Mouse (Mus musculus): Measurements from ENCODE around the gene Hes6. TPM values are rescaled to one million over a fixed set of nuclear protein-coding genes. Genes with fewer than 3 reads are reported as not detected.

The Hes6 gene
- polyA plus RNA-seq, 1 experiment from 2014 or later = 63.6 TPM

GRCm38 (mm10) chr1:91404976-91405375 is 8.9 kb downstream of the Hes6 start:
- peaks cover 17% of the 10 kb centered on the region for H3K27me3 ChIP-seq (replicated peaks)
- H3K4me3 ChIP-seq = no peak overlapping the region
- no peaks in the 10 kb centered on the region for H3K9me3 ChIP-seq (replicated peaks)
- no peaks in the 10 kb centered on the region for H3K4me1 ChIP-seq (replicated peaks)
- 11% methylated on average over 1 of the region's 1 CpGs for WGBS
- H3K9ac ChIP-seq = no peak overlapping the region
- no peak overlapping the region for H3K4me2 ChIP-seq
- no peak for ATAC-seq (ENCODE audit: insufficient number of reproducible peaks, low FRiP score)
- H3K36me3 ChIP-seq = no peaks in the 10 kb centered on the region
- no peak overlapping the region for H3K27ac ChIP-seq (ENCODE audit: poor library complexity, severe bottlenecking)

DNA sequence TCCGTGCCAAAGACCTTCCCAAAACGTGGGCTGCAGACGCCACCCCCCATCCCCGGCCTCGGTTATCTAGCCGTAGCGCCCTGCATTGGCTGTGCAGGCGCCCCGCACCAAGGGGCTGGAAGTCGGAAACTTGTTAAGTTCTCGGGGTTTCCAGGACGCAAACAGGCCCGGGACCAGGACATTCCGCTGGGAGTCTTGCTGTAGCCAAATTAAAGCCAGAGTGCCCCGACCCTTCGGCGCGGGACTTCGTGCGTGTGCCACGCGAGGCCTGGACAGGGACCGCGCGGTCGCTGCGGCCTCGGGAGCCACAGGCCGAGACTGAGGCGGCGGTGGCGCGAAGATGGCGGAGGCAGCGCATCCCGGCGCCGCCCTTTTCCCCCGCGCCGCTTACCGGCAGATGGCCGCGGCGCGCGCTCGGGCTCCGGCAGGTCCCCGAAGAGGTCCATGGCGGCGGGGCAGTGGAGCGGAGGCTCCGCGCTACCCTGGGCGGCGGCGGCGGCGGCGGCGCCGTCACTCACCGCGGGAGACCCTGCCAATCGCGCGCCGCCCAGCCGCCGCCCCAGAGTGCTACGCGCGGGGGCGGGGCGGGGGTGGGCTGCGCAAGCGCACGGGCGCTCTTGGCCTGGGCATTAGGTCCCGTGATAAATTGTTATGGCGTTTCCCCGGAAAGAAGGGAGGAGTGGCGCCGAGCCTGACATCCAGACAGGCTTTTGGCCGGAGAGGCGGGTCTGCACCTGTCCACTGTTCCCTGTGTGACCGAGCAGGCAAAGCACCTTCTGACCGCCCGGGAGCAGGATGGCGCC is 15.4 kb downstream of the Hes6 start, which contains the start of gene Ilkap:
Gene Ilkap, minus strand, starts transcription at position 556 of the 803 bp plus-strand sequence.
- peak within 1 kb of the TSS; percentile 87 for H3K4me3 ChIP-seq
- under 1% methylated on average over 85 of the region's 91 CpGs for WGBS
- peak within 1 kb of the TSS; percentile 85 for H3K27ac ChIP-seq (ENCODE audit: poor library complexity, severe bottlenecking)
- H3K9me3 ChIP-seq (replicated peaks) = no peaks in the 10 kb centered on the region
- no peaks in the 10 kb centered on the region; the same call in 1 of the 2 replicates for H3K27me3 ChIP-seq (replicated peaks)
- H3K9ac ChIP-seq = peak within 1 kb of the TSS; percentile 96
- H3K4me1 ChIP-seq (replicated peaks) = peaks cover 12% of the 10 kb centered on the region
- ATAC-seq (ENCODE audit: insufficient number of reproducible peaks, low FRiP score) = peak; percentile 96
- peaks cover 19% of the 10 kb centered on the region for H3K36me3 ChIP-seq
- peak within 1 kb of the TSS; percentile 95 for H3K4me2 ChIP-seq

DNA sequence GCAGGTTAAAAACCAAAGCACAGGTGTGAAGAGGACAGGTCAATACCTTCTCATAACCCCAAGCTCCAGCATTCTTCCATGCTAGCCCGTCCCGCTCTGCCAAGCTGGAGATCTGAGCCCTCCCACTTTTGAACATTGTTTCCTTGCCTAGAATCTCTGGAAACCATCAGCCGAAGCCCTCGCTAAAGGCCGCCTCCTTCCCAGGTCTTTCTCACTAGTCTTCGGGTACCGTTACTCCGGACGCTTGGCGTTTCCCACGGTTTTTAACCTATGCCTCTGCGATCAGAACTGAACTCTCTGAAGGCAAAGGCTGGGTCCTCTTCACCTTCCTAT is 15.9 kb downstream of the Hes6 start:
- Histone ChIP-seq H3K4me3 (peak overlapping the region; percentile 87), H3K9me3 (replicated peaks) (no peaks in the 10 kb centered on the region), H3K4me2 (peak overlapping the region; percentile 95), H3K9ac (peak overlapping the region; percentile 96), H3K36me3 (peaks cover 24% of the 10 kb centered on the region), H3K27ac (ENCODE audit: poor library complexity, severe bottlenecking) (peak overlapping the region; percentile 85), H3K27me3 (replicated peaks) (no peaks in the 10 kb centered on the region), H3K4me1 (replicated peaks) (peaks cover 12% of the 10 kb centered on the region)
- 1% methylated on average over 12 of the region's 12 CpGs for WGBS
- no peak for ATAC-seq (ENCODE audit: insufficient number of reproducible peaks, low FRiP score)

GRCm38 (mm10) chr1:91390369-91390768 is 23.5 kb downstream of the Hes6 start:
- peaks cover 75% of the 10 kb centered on the region for H3K36me3 ChIP-seq
- ATAC-seq (ENCODE audit: insufficient number of reproducible peaks, low FRiP score) = no peak
- 93% methylated on average over 5 of the region's 5 CpGs for WGBS

DNA sequence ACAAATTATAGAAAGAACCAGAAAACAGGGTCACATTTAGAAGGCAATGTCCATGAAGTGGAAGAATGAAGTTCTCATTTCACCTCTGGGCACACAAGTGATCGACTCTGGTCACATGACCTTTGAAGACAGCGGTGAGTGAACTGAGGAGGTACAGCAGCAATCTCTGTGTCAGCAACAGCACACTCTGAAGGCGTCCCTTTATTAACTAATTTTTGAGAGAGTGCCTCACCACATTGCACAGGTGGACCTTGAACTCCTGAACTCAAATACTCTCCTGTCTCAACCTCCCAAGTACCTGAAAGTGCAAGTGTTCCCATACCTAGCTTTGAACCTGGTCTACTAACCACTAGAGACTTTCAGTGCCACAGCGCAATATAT is 32.8 kb downstream of the Hes6 start:
- WGBS = 91% methylated on average over 4 of the region's 4 CpGs
- Histone ChIP-seq H3K9ac (no peak overlapping the region), H3K27me3 (replicated peaks) (no peaks in the 10 kb centered on the region), H3K36me3 (peaks cover 88% of the 10 kb centered on the region), H3K4me1 (replicated peaks) (peaks cover 21% of the 10 kb centered on the region), H3K9me3 (replicated peaks) (no peaks in the 10 kb centered on the region), H3K4me2 (no peak overlapping the region), H3K4me3 (no peak overlapping the region), H3K27ac (ENCODE audit: poor library complexity, severe bottlenecking) (no peak overlapping the region)
- ATAC-seq (ENCODE audit: insufficient number of reproducible peaks, low FRiP score) = no peak

More at GRCm38 (mm10) chr1:91390369-91390768, 23.5 kb downstream of the Hes6 start:
- Histone ChIP-seq H3K27ac (ENCODE audit: poor library complexity, severe bottlenecking) (no peak overlapping the region), H3K9me3 (replicated peaks) (no peaks in the 10 kb centered on the region), H3K9ac (no peak overlapping the region), H3K4me2 (no peak overlapping the region), H3K4me3 (no peak overlapping the region), H3K4me1 (replicated peaks) (no peaks in the 10 kb centered on the region), H3K27me3 (replicated peaks) (no peaks in the 10 kb centered on the region)

DNA sequence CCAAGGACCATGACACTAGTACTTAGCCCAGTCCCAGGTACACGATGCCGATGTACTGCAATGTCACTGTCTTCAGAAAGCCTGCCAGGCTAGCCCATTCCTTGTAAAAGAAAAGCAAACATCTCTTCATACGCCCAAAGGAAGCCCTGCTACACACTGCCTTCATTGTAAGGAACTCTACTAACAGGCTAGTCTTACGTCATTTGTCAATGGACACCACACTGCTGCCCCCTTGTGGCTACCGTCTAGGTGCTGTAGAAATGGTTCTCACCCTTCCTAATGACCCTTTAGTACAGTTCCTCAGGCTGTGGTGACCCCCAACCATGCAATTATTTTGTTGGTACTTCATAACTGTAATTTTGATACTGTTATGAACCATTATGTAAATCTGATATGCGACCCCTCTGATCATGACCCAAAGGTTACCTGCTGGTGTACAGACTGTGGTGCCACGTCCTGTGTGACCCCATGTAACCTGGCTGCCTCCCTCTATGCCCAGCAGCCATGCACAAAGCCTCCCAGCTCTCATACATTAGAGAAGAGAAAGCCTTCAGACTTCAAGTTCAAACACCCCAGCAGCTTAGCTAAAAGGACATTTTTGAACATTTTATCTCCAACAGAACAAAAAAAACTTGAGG is 33.3 kb downstream of the Hes6 start:
- Histone ChIP-seq H3K27me3 (replicated peaks) (no peaks in the 10 kb centered on the region), H3K27ac (ENCODE audit: poor library complexity, severe bottlenecking) (no peak overlapping the region), H3K4me2 (no peak overlapping the region), H3K4me1 (replicated peaks) (peaks cover 21% of the 10 kb centered on the region), H3K9ac (no peak overlapping the region), H3K9me3 (replicated peaks) (no peaks in the 10 kb centered on the region), H3K36me3 (peaks cover 91% of the 10 kb centered on the region), H3K4me3 (no peak overlapping the region)
- whole genome bisulfite sequencing = 59% methylated on average over 7 of the region's 7 CpGs
- ATAC-seq (ENCODE audit: insufficient number of reproducible peaks, low FRiP score) = 0 out of 2 replicates have a peak, but pooled peaks have one; percentile 15

DNA sequence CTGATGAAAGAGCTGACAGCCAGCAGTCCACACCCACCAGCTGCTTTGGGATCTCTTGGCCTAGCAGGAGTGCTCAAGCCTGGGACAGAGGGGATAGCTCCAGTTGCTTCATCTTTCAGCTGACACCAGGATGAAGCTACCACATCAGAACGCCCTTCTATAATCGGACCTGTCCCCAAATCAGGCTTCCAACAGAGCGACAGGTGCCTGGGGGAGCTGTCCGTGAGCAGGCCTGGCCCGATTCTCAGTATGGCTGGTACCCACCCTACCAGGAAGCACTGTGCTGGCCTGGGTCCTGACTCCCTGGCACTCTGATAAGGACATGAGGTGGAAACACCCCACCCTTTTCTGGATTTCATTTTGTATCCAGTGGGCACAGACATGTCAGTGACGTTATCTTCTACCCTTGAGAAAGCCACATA is 40.4 kb downstream of the Hes6 start:
- H3K36me3 ChIP-seq = peaks cover 87% of the 10 kb centered on the region
- no peaks in the 10 kb centered on the region for H3K27me3 ChIP-seq (replicated peaks)
- no peak overlapping the region for H3K4me2 ChIP-seq
- H3K4me1 ChIP-seq (replicated peaks) = peaks cover 10% of the 10 kb centered on the region
- no peaks in the 10 kb centered on the region for H3K9me3 ChIP-seq (replicated peaks)
- ATAC-seq (ENCODE audit: insufficient number of reproducible peaks, low FRiP score) = no peak
- H3K9ac ChIP-seq = no peak overlapping the region
- H3K27ac ChIP-seq (ENCODE audit: poor library complexity, severe bottlenecking) = no peak overlapping the region
- 87% methylated on average over 6 of the region's 6 CpGs for WGBS
- no peak overlapping the region for H3K4me3 ChIP-seq

DNA sequence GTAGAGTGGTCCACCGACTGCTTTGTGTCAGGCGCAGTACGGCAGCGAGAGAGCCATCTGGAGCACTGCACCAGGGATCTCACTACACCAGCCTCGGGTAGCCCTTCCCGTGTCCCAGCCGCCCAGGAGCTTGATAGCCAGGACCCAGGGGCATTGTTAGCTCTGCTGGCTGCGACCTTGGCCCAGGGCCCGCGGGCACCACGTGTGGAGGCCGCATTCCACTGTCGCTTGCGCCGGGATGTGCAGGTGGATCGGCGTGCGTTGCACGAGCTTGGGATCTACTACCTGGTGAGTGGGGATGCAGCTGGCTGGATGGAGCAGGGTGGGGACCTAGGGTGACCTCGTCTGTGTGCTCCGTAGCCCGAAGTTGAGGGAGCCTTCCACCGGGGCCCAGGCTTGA is 43.8 kb downstream of the Hes6 start:
- ATAC-seq (ENCODE audit: insufficient number of reproducible peaks, low FRiP score) = no peak
- no peaks in the 10 kb centered on the region for H3K9me3 ChIP-seq (replicated peaks)
- WGBS = 84% methylated on average over 23 of the region's 23 CpGs

DNA sequence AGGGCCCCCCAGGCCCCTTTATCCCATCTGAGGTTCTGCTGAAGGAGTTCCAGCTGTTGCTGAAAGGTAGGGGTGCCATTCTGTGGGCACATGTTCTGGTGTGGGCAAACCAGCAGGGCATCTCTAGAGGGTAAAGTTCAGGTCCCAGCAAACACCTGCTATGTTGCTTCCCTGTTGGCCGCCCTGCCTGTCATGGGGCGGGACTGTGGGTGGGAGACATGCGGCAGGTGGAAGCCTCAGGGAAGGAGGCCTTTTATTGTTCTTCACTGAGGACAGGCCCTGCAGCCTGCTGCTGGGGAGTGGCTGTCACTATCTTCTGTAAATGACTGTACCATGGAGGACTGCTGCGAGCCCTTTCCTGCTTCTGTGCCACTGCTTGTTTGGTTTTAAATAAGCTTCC is 44.4 kb downstream of the Hes6 start:
- 0 out of 2 replicates have a peak, but pooled peaks cover 1% of the 10 kb centered on the region for H3K9me3 ChIP-seq (replicated peaks)
- ATAC-seq (ENCODE audit: insufficient number of reproducible peaks, low FRiP score) = no peak
- no peak overlapping the region for H3K27ac ChIP-seq (ENCODE audit: poor library complexity, severe bottlenecking)
- 68% methylated on average over 4 of the region's 4 CpGs for WGBS
- H3K27me3 ChIP-seq (replicated peaks) = 0 out of 2 replicates have a peak, but pooled peaks cover 7% of the 10 kb centered on the region
- no peak overlapping the region for H3K9ac ChIP-seq
- no peak overlapping the region for H3K4me3 ChIP-seq
- H3K4me1 ChIP-seq (replicated peaks) = peaks cover 11% of the 10 kb centered on the region
- H3K4me2 ChIP-seq = no peak overlapping the region
- H3K36me3 ChIP-seq = peaks cover 47% of the 10 kb centered on the region

More for the DNA sequence above, 43.8 kb downstream of the Hes6 start:
- Histone ChIP-seq H3K9ac (no peak overlapping the region), H3K4me1 (replicated peaks) (peaks cover 11% of the 10 kb centered on the region), H3K4me2 (no peak overlapping the region), H3K4me3 (no peak overlapping the region), H3K27ac (ENCODE audit: poor library complexity, severe bottlenecking) (no peak overlapping the region), H3K36me3 (peaks cover 54% of the 10 kb centered on the region), H3K27me3 (replicated peaks) (0 out of 2 replicates have a peak, but pooled peaks cover 7% of the 10 kb centered on the region)

GRCm38 (mm10) chr1:91367295-91367694 is 46.5 kb downstream of the Hes6 start:
- ATAC-seq (ENCODE audit: insufficient number of reproducible peaks, low FRiP score) = no peak
- no peak overlapping the region for H3K9ac ChIP-seq
- WGBS = 97% methylated on average over 3 of the region's 3 CpGs
- no peak overlapping the region for H3K27ac ChIP-seq (ENCODE audit: poor library complexity, severe bottlenecking)
- H3K4me3 ChIP-seq = no peak overlapping the region
- 0 out of 2 replicates have a peak, but pooled peaks cover 7% of the 10 kb centered on the region for H3K27me3 ChIP-seq (replicated peaks)
- H3K9me3 ChIP-seq (replicated peaks) = peaks cover 10% of the 10 kb centered on the region; the same call in 1 of the 2 replicates
- peaks cover 11% of the 10 kb centered on the region for H3K4me1 ChIP-seq (replicated peaks)
- peaks cover 41% of the 10 kb centered on the region for H3K36me3 ChIP-seq
- no peak overlapping the region for H3K4me2 ChIP-seq
